Mouse (Mus musculus) brain, embryonic 14.5 days (tissue): Measurements from ENCODE around the gene Litaf. TPM values are rescaled to one million over a fixed set of nuclear protein-coding genes. Genes with fewer than 3 reads are reported as not detected.
"Not testable (repeated sequence)": the region's sequence is repeated elsewhere in the genome, so short reads cannot be mapped to it uniquely, and the experiment has no call there.

ENCODE experiments used
- DNase-seq: peaks from one replicate; pipeline ENCODE4 v3.0.0-alpha.2; 2011; ENCODE audit warnings: low read depth
- CTCF ChIP-seq: fragments of 200-500 bp; IDR thresholded peaks from 2 replicates; pipeline ENCODE4 v1.5.1; 2012; ENCODE audit warnings: inconsistent platforms, mild to moderate bottlenecking, moderate library complexity, borderline replicate concordance; ENCODE audit not compliant: insufficient read depth, insufficient read length; ENCODE audit errors: extremely low read depth
- POLR2A ChIP-seq: fragments of 200-500 bp; IDR thresholded peaks from 2 replicates; pipeline ENCODE4 v1.6.1; 2012; ENCODE audit warnings: mild to moderate bottlenecking, inconsistent platforms, borderline replicate concordance; ENCODE audit not compliant: poor library complexity, insufficient read depth, insufficient read length, severe bottlenecking; ENCODE audit errors: extremely low read depth
- polyA plus RNA-seq: library from polyadenylated mRNA; depleted of rRNA; stranded (reverse); fragments of >200 nt; gene quantifications from 2 replicates; pipeline ENCODE4 v1.2.3, GENCODE M21; 2012

Litaf gene
- polyA plus RNA-seq, 1 experiment = 39.0 TPM

DNA sequence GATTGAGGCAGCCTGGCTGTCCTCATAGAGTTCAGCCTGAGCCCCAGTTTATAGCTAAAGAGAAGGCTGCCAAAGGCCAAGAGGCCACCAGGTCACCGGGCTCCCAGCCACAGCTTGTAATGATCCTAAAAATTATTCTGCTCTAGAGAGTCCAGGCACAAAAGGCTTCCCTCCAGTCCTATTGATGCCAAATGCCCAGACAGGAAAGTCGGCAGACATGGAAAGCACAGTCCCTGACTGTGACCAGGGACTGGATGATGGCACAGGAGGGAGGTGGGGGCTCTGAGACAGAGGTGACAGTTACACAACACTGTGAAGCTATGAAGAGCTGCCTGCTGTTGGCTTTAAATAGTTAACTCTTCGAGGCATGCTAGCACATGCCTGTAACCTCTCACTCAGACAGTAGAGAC is 91.9 kb downstream of the Litaf start:
- DNase-seq = peak; percentile 41
- TF ChIP-seq CTCF (no peak), POLR2A (no peak)

GRCm38 (mm10) chr16:10972259-10972658 is 93.7 kb downstream of the Litaf start:
- no peak for DNase-seq
- TF ChIP-seq CTCF (no peak), POLR2A (no peak)

- DNase-seq = not testable (repeated sequence)
These were observed 96.0 kb downstream of the Litaf start for GRCm38 (mm10) chr16:10969944-10970343.

- TF ChIP-seq CTCF = no peak
- no peak for TF ChIP-seq POLR2A
These were observed 96.6 kb downstream of the Litaf start for GRCm38 (mm10) chr16:10969342-10969741.

DNA sequence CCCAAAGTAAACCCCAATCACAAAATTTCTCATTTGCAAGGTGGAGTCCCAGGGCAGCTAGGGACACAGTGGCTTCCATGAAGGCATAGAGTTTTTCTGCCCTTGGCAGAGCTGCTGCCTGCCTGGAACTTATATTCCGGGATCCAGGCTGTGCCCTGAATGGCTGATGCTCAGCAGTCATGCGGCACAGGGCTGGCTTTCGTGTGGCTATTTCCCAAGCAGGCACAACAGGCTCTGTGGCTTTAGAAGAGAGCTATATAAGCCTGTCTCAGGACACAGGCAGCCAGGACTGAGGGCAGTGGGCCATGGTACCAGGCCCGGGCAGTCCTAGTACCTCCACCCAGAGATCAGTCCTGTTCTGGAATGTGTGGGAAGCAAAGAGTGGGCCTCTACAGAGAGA is 97.7 kb downstream of the Litaf start:
- TF ChIP-seq POLR2A (no peak), CTCF (no peak)
- no peak for DNase-seq

More at GRCm38 (mm10) chr16:10969342-10969741, 96.6 kb downstream of the Litaf start:
- no peak for DNase-seq

DNA sequence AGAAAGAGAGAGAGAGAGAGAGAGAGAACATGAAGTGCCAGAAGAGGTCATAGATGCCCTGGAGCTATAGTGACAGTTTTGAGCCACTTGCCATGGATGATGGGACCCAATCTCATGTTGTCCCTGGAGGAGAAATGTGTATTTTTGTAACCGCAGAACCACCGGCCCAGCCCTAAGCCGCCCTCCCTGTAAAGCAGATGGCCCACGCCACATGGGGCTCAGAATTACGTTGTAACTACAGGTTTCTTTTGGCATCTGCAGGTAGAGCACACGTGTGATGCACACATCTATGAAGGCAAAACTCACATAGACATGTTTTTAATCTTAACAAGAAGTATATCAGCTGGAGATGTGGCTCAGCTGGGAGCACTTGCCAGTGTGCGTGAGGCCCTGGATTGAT is 98.2 kb downstream of the Litaf start:
- TF ChIP-seq POLR2A (no peak), CTCF (no peak)
- DNase-seq = no peak

DNA sequence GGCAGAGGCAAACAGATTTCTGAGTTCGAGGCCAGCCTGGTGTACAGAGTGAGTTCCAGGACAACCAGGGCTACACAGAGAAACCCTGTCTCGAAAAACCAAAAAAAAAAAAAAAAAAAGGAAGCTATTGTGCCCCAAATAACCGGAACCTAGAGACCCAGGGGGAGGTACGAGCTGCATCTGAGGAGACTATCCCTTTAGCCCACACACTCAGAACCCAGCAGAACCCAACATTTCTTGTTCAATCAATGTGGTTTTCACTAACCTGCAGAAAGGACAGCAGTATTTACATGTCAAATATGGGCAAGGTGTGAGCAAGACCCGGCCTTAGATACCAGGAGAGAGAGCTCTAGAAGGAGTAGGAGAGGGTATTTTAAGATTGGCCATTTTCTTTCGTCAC is 98.9 kb downstream of the Litaf start:
- no peak for DNase-seq
- TF ChIP-seq CTCF (no peak), POLR2A (no peak)

DNA sequence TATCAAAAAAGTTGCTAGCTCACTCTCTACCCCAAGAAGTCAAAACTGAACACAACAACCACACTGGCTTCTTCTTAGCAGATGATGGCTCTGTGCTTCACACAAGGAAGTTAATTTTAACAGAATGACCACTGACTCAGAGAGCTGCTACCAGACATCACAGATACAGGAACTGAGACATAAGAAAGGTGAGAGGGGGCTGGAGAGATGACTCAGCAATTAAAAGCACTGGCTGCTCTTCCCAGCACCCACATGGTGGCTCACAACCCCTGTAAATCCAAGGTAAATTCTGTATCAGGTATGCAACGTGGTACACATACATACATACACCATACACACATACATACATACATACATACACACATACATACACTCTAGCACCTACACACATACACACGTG is 100.9 kb downstream of the Litaf start:
- DNase-seq = no peak
- TF ChIP-seq POLR2A (no peak), CTCF (no peak)

DNA sequence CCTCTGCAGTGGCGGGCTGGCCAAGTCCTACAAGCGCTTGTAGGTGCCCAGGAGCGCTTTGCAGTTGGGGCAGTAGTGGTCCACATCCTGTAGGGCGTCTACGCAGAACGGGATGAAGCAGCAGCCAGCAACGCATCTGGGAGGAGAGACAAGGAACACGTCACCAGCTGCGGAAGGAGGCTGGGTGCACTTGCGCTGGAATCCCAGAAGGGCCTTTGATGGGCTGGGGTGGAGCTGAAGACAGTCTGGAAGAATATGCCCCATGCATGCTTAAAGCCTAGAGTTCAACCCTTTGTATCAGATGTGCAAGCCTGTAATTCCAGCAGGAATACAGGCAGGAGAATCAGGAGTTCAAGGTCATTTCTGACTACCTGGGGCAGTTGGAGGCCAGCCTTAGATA is 105.0 kb downstream of the Litaf start:
- DNase-seq = no peak
- TF ChIP-seq POLR2A (no peak), CTCF (no peak)

DNA sequence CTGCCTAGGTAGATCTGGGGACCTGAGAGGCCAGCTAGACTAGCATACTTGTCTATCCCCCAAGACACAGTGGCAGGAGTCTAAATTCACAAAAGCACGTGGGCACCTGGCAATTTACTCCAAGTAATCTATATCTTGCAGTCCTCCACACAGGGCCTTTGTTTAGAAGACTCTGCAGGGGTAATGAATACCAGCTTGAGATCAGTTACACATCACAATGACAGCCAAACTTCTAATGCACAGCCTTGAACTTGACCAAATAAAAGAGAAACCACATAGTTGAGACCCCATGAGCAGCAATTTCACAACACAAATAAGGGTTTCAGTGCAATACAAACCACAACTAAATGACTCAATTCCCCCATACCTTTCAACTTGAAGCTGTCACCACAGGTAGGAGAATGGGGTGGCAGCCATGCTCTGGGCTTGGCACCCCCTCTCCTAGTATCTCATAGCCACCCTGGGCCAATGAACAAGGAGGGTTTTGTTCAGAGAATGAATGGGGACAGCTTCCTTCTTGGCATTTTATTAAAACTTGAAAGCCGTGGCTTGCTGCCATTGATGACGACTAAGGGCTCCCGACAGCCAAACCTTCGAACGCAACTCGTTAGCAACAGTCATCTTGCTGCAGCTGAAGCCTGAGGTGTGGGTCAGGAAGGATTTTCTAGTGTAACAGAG is 107.1 kb downstream of the Litaf start:
- TF ChIP-seq CTCF = no peak
- TF ChIP-seq POLR2A = no peak
- DNase-seq = peak; percentile 93

GRCm38 (mm10) chr16:10958307-10958706 is 107.7 kb downstream of the Litaf start:
- not testable (repeated sequence) for DNase-seq

DNA sequence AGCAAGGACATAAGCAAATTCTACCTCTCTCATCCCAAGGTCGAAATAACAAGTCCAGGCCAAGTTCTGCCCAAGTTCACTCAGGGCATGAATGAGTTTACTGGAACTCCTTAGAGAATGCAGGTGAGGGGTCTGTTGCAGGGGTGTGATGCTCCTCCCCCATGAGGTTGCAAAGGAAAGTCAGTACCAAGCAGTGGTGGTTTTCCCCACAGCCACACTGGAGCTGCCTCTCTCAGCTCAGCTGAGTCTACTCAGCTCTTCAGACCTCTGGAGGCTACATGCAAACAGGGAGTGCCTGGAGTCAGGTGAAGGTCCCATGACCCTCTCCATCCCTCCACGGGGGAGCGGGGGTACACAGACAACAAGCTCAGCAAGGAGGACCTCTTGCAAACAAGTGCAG is 108.2 kb downstream of the Litaf start:
- TF ChIP-seq CTCF (no peak), POLR2A (no peak)
- no peak for DNase-seq
